27 mouse cellular contexts compared by ENCODE assay signal in genomic region chr10:84600136-84600535, GRCm38 (mm10). TPM values are rescaled to one million over a fixed set of nuclear protein-coding genes. Genes with fewer than 3 reads are reported as not detected.
DNase-seq lines count a peak whose midpoint lies in the region; ATAC-seq lines count a peak whose summit lies in the region.
"Had no signal": no experiment of that assay in that cellular context is flagged by ENCODE, and none has a peak within 500 bp of the region (broad histone marks: within the 10 kb centered on the region; RNA-seq: fewer than 3 reads in every experiment).

No protein-coding gene starts in this region.

- no peak overlapping the region for H3K4me3 ChIP-seq in kidney, embryonic 16.5 days (ENCODE audit: low read length)
- H3K4me3 ChIP-seq: embryonic facial prominence, embryonic 12.5 days; heart, embryonic 13.5 days; liver, embryonic 15.5 days; lung, embryonic 15.5 days; midbrain, embryonic 10.5 days; midbrain, embryonic 15.5 days; neural tube, embryonic 15.5 days had no signal

- no peaks in the 10 kb centered on the region for H3K36me3 ChIP-seq in kidney, embryonic 16.5 days (ENCODE audit: insufficient read depth, low read length)
- H3K36me3 ChIP-seq: embryonic facial prominence, embryonic 12.5 days; lung, embryonic 15.5 days; midbrain, embryonic 10.5 days; midbrain, embryonic 15.5 days had no signal

- 80% methylated on average over 6 of the region's 6 CpGs for WGBS in kidney, embryonic 16.5 days

- H3K27ac ChIP-seq in kidney, embryonic 16.5 days (ENCODE audit: low read length), result no peak overlapping the region
- H3K27ac ChIP-seq: embryonic facial prominence, embryonic 12.5 days; heart, embryonic 13.5 days; hindbrain, embryonic 14.5 days; liver, embryonic 15.5 days; lung, embryonic 15.5 days; midbrain, embryonic 10.5 days; midbrain, embryonic 15.5 days; neural tube, embryonic 15.5 days had no signal

- H3K9ac ChIP-seq in kidney, embryonic 16.5 days (replicated peaks; ENCODE audit: low read length), result no peak overlapping the region
- H3K9ac ChIP-seq: embryonic facial prominence, embryonic 12.5 days; heart, embryonic 13.5 days; hindbrain, embryonic 14.5 days; liver, embryonic 15.5 days; lung, embryonic 15.5 days; midbrain, embryonic 15.5 days; neural tube, embryonic 15.5 days had no signal

- no peaks in the 10 kb centered on the region for H3K9me3 ChIP-seq in kidney, embryonic 16.5 days (ENCODE audit: low read length)
- H3K9me3 ChIP-seq: embryonic facial prominence, embryonic 12.5 days; G1E; heart, embryonic 13.5 days; liver, embryonic 15.5 days; lung, embryonic 15.5 days; midbrain, embryonic 10.5 days; midbrain, embryonic 15.5 days; neural tube, embryonic 15.5 days had no signal

- H3K27me3 ChIP-seq in kidney, embryonic 16.5 days (ENCODE audit: insufficient read depth, low read length), result no peaks in the 10 kb centered on the region
- H3K27me3 ChIP-seq: embryonic facial prominence, embryonic 12.5 days; heart, embryonic 13.5 days; liver, embryonic 15.5 days; lung, embryonic 15.5 days; midbrain, embryonic 15.5 days; neural tube, embryonic 15.5 days; Patski had no signal

- no peak overlapping the region for H3K4me2 ChIP-seq in kidney, embryonic 16.5 days (replicated peaks; ENCODE audit: low read depth, low read length)
- H3K4me2 ChIP-seq: embryonic facial prominence, embryonic 12.5 days; heart, embryonic 13.5 days; hindbrain, embryonic 14.5 days; liver, embryonic 15.5 days; lung, embryonic 15.5 days; midbrain, embryonic 15.5 days; neural tube, embryonic 15.5 days had no signal

- H3K4me1 ChIP-seq in kidney, embryonic 16.5 days (ENCODE audit: insufficient read depth, low read length), result peaks cover 12% of the 10 kb centered on the region; the same call in 1 of the 2 replicates
- H3K4me1 ChIP-seq: embryonic facial prominence, embryonic 12.5 days; liver, embryonic 15.5 days; midbrain, embryonic 10.5 days; midbrain, embryonic 15.5 days; neural tube, embryonic 15.5 days had no signal

- ATAC-seq in kidney, embryonic 16.5 days (ENCODE audit: low FRiP score, low TSS enrichment), result no peak
- ATAC-seq: forebrain, embryonic 14.5 days; intestine, postnatal 0 days; midbrain, embryonic 15.5 days; Patski had no signal

- peak; percentile 84 for DNase-seq in adrenal gland, adult 2 months
- no peak for DNase-seq in adrenal gland, postnatal 4 days (ENCODE audit: low spot score in 2 of 2)
- DNase-seq in kidney, adult 9 months, result peak; percentile 51
- DNase-seq in ovary, postnatal 36 days (ENCODE audit: low spot score), result peak; percentile 17
- DNase-seq in ovary, postnatal 14 days (ENCODE audit: low spot score), result no peak
- DNase-seq in cerebellum, postnatal 4 days (ENCODE audit: low spot score in 2 of 2), result no peak
- DNase-seq: cerebellum, adult 9-10 months; cerebellum, postnatal 36 days; embryo, embryonic 11 days; gastrocnemius, postnatal 36 days; heart, postnatal 10 days; liver; thymus, adult 2 months; thymus, postnatal 36 days had no signal

RNA-seq across cellular contexts. Expression of gene Polr3b, which starts 22.0 kb away (rescaled TPM):
- 10 to 100 TPM; 23.1 to 28.0 TPM for total RNA-seq in adrenal gland, adult 2 months (2021)
- polyA plus RNA-seq in adrenal gland, adult 2 months (2012; rRNA removed), result 2.0 and 2.3 TPM in 2 replicates
- total RNA-seq in adrenal gland, postnatal 4 days (2021), result 10 to 100 TPM; 28.5 to 31.6 TPM
- polyA plus RNA-seq in kidney, embryonic 16.5 days (2015; fragmentation: Nextera tagmentation; extraction: Ambion mirVana), result 17.5 and 20.4 TPM in 2 replicates

RNA-seq across cellular contexts. Expression of gene Tcp11l2, which starts 23.7 kb away (rescaled TPM):
- total RNA-seq in adrenal gland, adult 2 months (2021), result 10 to 100 TPM; 35.0 to 41.7 TPM
- 35.9 and 48.1 TPM in 2 replicates for polyA plus RNA-seq in adrenal gland, adult 2 months (2012; rRNA removed)
- total RNA-seq in adrenal gland, postnatal 4 days (2021), result 10 to 100 TPM; 50.1 to 51.2 TPM
- polyA plus RNA-seq in kidney, embryonic 16.5 days (2015; fragmentation: Nextera tagmentation; extraction: Ambion mirVana), result 20.2 and 21.2 TPM in 2 replicates

Comparison
In these comparisons a context has a peak if more than half of its experiments do, and no peak if none do; other contexts are left out.
1. DNase-seq: peak in adrenal gland, adult 2 months (single experiment), kidney, adult 9 months (single experiment) and ovary, postnatal 36 days (single experiment); none in adrenal gland, postnatal 4 days (0 of 2), ovary, postnatal 14 days (single experiment) and cerebellum, postnatal 4 days (0 of 2).